Mouse (Mus musculus) thymus, postnatal 0 days (tissue): ENCODE measurements at regions not wholly inside any gene's neighbourhood (a gene's known extent, or its start where the extent isn't known, plus 50 kb on each side); places are given as distances from the start of the nearest gene placed in this dataset.
A peak's percentile ranks its signal among the peaks of the same experiment; 100 is the strongest.

ENCODE experiments used
- DNase-seq: peaks from one replicate; pipeline ENCODE4 v3.0.0-alpha.2; 2015; ENCODE audit warnings: low spot score

- no peak for DNase-seq
These were observed 82.0 kb downstream of the Cth start for GRCm38 (mm10) chr3:157842872-157843271.

- DNase-seq = no peak
These were observed 83.6 kb downstream of the Cth start for GRCm38 (mm10) chr3:157841164-157841719.

GRCm38 (mm10) chr3:157804307-157804706 is 120.6 kb downstream of the Cth start:
- no peak for DNase-seq

- DNase-seq = no peak
These were observed 121.5 kb downstream of the Cth start for GRCm38 (mm10) chr3:157803356-157803755.

GRCm38 (mm10) chr3:157787559-157788256 is 137.2 kb downstream of the Cth start:
- no peak for DNase-seq

- DNase-seq = no peak
These were observed 143.8 kb downstream of the Cth start for GRCm38 (mm10) chr3:157781071-157781470.

- no peak for DNase-seq
These were observed 147.1 kb downstream of the Cth start for GRCm38 (mm10) chr3:157777779-157778178.

GRCm38 (mm10) chr3:157763487-157764199 is 161.2 kb downstream of the Cth start:
- DNase-seq = no peak

GRCm38 (mm10) chr3:157759856-157760255 is 165.0 kb downstream of the Cth start:
- no peak for DNase-seq

GRCm38 (mm10) chr3:157754826-157755225 is 170.1 kb downstream of the Cth start:
- no peak for DNase-seq

GRCm38 (mm10) chr3:157750266-157750665 is 174.6 kb downstream of the Cth start:
- DNase-seq = no peak

- DNase-seq = no peak
These were observed 176.4 kb downstream of the Cth start for GRCm38 (mm10) chr3:157748395-157749037.

- DNase-seq = no peak
These were observed 176.3 kb downstream of the Ptger3 start for GRCm38 (mm10) chr3:157743000-157743399.

- DNase-seq = no peak
These were observed 173.1 kb downstream of the Ptger3 start for GRCm38 (mm10) chr3:157739628-157740294.

GRCm38 (mm10) chr3:157732136-157732940 is 165.6 kb downstream of the Ptger3 start:
- DNase-seq = no peak

- DNase-seq = no peak
These were observed 163.1 kb downstream of the Ptger3 start for GRCm38 (mm10) chr3:157729711-157730367.

- no peak for DNase-seq
These were observed 157.8 kb downstream of the Ptger3 start for GRCm38 (mm10) chr3:157724542-157724941.

- DNase-seq = no peak
These were observed 156.5 kb downstream of the Ptger3 start for GRCm38 (mm10) chr3:157723184-157723583.

- peak; percentile 67 for DNase-seq
These were observed 150.7 kb downstream of the Ptger3 start for GRCm38 (mm10) chr3:157717313-157717921.

GRCm38 (mm10) chr3:157714023-157714422 is 147.3 kb downstream of the Ptger3 start:
- no peak for DNase-seq
